Mouse (Mus musculus): ENCODE data around the gene Sez6l2. TPM values are rescaled to one million over a fixed set of nuclear protein-coding genes. Genes with fewer than 3 reads are reported as not detected.

Sez6l2 gene
- total RNA-seq, 2 experiments from 2014 or later: 7.3 to 7.5 TPM

- DNase-seq: no peak
- intact Hi-C loops (cut with DNase I; ENCODE audit: low total_unique reads): no loop called here
Observed at GRCm38 (mm10) chr7:127018416-127019305, 68.3 kb downstream of the Sez6l2 start.

GRCm38 (mm10) chr7:127019306-127019960 lies 69.1 kb downstream of the Sez6l2 start:
- intact Hi-C loops (cut with DNase I; ENCODE audit: low total_unique reads): no loop called here

DNA sequence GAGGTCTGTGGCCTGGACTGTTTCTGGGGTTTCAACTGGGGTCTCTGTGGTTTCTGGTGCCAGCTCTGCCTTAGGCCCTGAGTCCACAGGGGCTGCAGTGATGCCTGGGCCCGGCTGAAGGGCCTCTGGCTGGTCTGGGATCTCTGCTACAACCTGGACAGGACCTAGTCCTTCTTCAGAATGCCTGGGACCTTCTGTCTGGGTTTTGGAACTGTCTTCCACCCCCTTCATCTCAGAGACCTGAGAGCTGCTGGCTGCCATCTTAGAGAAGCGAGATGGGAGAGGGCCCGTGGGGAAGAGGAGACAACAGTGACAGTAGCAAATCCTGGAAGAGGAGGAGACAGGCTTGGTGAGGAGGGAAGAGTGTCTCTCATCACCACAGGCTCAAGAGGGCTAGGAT lies 69.7 kb downstream of the Sez6l2 start:
- DNase-seq: no peak
- intact Hi-C loops (cut with DNase I; ENCODE audit: low total_unique reads): no loop called here

More at GRCm38 (mm10) chr7:127019306-127019960, 69.1 kb downstream of the Sez6l2 start:
- DNase-seq: no peak

Other genes starting within 250 kb of the Sez6l2 start
- 1 to 10 TPM; 2.7 to 3.6 TPM for gene Coro1a, start 242.8 kb upstream of the Sez6l2 start, total RNA-seq (2021)
- 10 to 100 TPM; 35.0 to 40.0 TPM for gene Mapk3, start 191.0 kb upstream of the Sez6l2 start, total RNA-seq (2021)
- 1 to 10 TPM in 1 of 2 experiments, under 1 TPM in 1; 0.92 to 1.8 TPM for gene Gdpd3, start 184.2 kb upstream of the Sez6l2 start, total RNA-seq (2021)
- 10 to 100 TPM; 52.4 to 64.9 TPM for gene Ypel3, start 173.6 kb upstream of the Sez6l2 start, total RNA-seq (2021)
- gene Tbx6, start 169.1 kb upstream of the Sez6l2 start, total RNA-seq (2021): under 1 TPM; 0.31 to 0.55 TPM
- gene Ppp4c, start 158.1 kb upstream of the Sez6l2 start, total RNA-seq (2021): 10 to 100 TPM; 28.0 to 33.6 TPM
- 10 to 100 TPM; 12.5 to 14.2 TPM for gene Fam57b, start 152.9 kb upstream of the Sez6l2 start, total RNA-seq (2021)
- not detected for gene 4930451I11Rik, start 118.9 kb upstream of the Sez6l2 start, total RNA-seq (2021)
- not detected for gene Doc2a, start 103.1 kb upstream of the Sez6l2 start, total RNA-seq (2021)
- gene Hirip3, start 88.6 kb upstream of the Sez6l2 start, total RNA-seq (2021): 1 to 10 TPM; 6.1 to 8.5 TPM
- 10 to 100 TPM; 13.7 to 14.1 TPM for gene Ino80e, start 88.2 kb upstream of the Sez6l2 start, total RNA-seq (2021)
- 10 to 100 TPM; 33.1 to 33.5 TPM for gene Taok2, start 65.9 kb upstream of the Sez6l2 start, total RNA-seq (2021)
- gene Tmem219, start 27.6 kb upstream of the Sez6l2 start, total RNA-seq (2021): 10 to 100 TPM; 11.9 to 13.1 TPM
- gene Kctd13, start 21.7 kb upstream of the Sez6l2 start, total RNA-seq (2021): 1 to 10 TPM; 2.5 to 3.2 TPM
- gene Asphd1, start 981 bp upstream of the Sez6l2 start, total RNA-seq (2021): not detected
- gene Cdipt, start 25.4 kb downstream of the Sez6l2 start, total RNA-seq (2021): 10 to 100 TPM; 34.9 to 38.5 TPM
- under 1 TPM; 0.59 to 0.78 TPM for gene Cdiptos, start 25.5 kb downstream of the Sez6l2 start, total RNA-seq (2021)
- 10 to 100 TPM; 19.5 to 27.1 TPM for gene Mvp, start 64.1 kb downstream of the Sez6l2 start, total RNA-seq (2021)
- gene Pagr1b, start 65.9 kb downstream of the Sez6l2 start, total RNA-seq (2021): under 1 TPM in 1 of 2 experiments, not detected in 1; 0.97 TPM
- gene Pagr1a, start 66.8 kb downstream of the Sez6l2 start, total RNA-seq (2021): 10 to 100 TPM in 1 of 2 experiments, 1 to 10 TPM in 1; 8.6 to 15.3 TPM
- 10 to 100 TPM; 11.1 to 11.6 TPM for gene Gm42742, start 70.5 kb downstream of the Sez6l2 start, total RNA-seq (2021)
- gene Prrt2, start 70.6 kb downstream of the Sez6l2 start, total RNA-seq (2021): 1 to 10 TPM; 1.6 TPM
- gene Maz, start 76.5 kb downstream of the Sez6l2 start, total RNA-seq (2021): 10 to 100 TPM; 53.6 to 58.2 TPM
- 1 to 10 TPM; 5.1 to 6.0 TPM for gene Kif22, start 91.9 kb downstream of the Sez6l2 start, total RNA-seq (2021)
- gene Zg16, start 136.8 kb downstream of the Sez6l2 start, total RNA-seq (2021): not detected
- gene AI467606, start 140.8 kb downstream of the Sez6l2 start, total RNA-seq (2021): under 1 TPM; 0.95 to 0.96 TPM
- gene Qprt, start 171.7 kb downstream of the Sez6l2 start, total RNA-seq (2021): 1 to 10 TPM in 1 of 2 experiments, under 1 TPM in 1; 0.97 to 1.4 TPM
- under 1 TPM; 0.24 to 0.27 TPM for gene Spn, start 187.3 kb downstream of the Sez6l2 start, total RNA-seq (2021)
- 10 to 100 TPM; 30.0 to 32.0 TPM for gene Cd2bp2, start 245.5 kb downstream of the Sez6l2 start, total RNA-seq (2021)

All from gastrocnemius, postnatal 14 days (tissue).